Mouse (Mus musculus) kidney, postnatal 0 days (tissue): Measurements from ENCODE around the gene Mical3. TPM values are rescaled to one million over a fixed set of nuclear protein-coding genes. Genes with fewer than 3 reads are reported as not detected.

Source experiments
- ATAC-seq: fragments of 200-750 bp; cut with Nextera tagmentation; replicated peaks from 2 replicates; pipeline ENCODE4 v1.8.0; 2017; ENCODE audit warnings: low read depth, moderate number of reproducible peaks, moderate TSS enrichment, moderate library complexity; ENCODE audit not compliant: low FRiP score
- DNase-seq: peaks from one replicate; pipeline ENCODE4 v3.0.0-alpha.2; 2016; ENCODE audit warnings: low spot score
- H3K27ac ChIP-seq: fragments of 300-500 bp; sonication (generic); 2 replicates; pipeline ENCODE4 v1.5.1; 2014; ENCODE audit warnings: mild to moderate bottlenecking
- H3K27me3 ChIP-seq: fragments of 300-500 bp; sonication (generic); 2 replicates; pipeline ENCODE4 v1.6.1; 2014; ENCODE audit warnings: low read length, mixed read lengths; ENCODE audit not compliant: insufficient read depth
- H3K36me3 ChIP-seq: fragments of 300-500 bp; sonication (generic); 2 replicates; pipeline ENCODE4 v1.6.1; 2014; ENCODE audit warnings: low read length, mixed read lengths; ENCODE audit not compliant: insufficient read depth
- H3K4me1 ChIP-seq: fragments of 300-500 bp; sonication (generic); replicated peaks from 2 replicates; pipeline ENCODE4 v1.6.1; 2014; ENCODE audit warnings: antibody characterized with exemption, low read length, mixed read lengths; ENCODE audit not compliant: insufficient read depth
- H3K4me2 ChIP-seq: fragments of 300-500 bp; sonication (generic); 2 replicates; pipeline ENCODE4 v1.6.1; 2014; ENCODE audit warnings: mild to moderate bottlenecking, low read length, moderate library complexity, mixed read lengths
- H3K4me3 ChIP-seq: fragments of 300-500 bp; sonication (generic); replicated peaks from 2 replicates; pipeline ENCODE4 v1.5.1; 2014; ENCODE audit warnings: low read depth, low read length
- H3K9ac ChIP-seq: fragments of 300-500 bp; sonication (generic); 2 replicates; pipeline ENCODE4 v1.6.1; 2014; ENCODE audit warnings: low read depth, low read length
- H3K9me3 ChIP-seq: fragments of 300-500 bp; sonication (generic); replicated peaks from 2 replicates; pipeline ENCODE4 v1.6.1; 2016; ENCODE audit warnings: low read length, inconsistent platforms, mixed read lengths
- CTCF ChIP-seq: IDR thresholded peaks from 2 replicates; pipeline ENCODE4 v1.5.1; 2016; ENCODE audit warnings: antibody characterized with exemption, low read depth, mild to moderate bottlenecking, moderate library complexity
- WGBS: fragments of 180-500 bp; shearing (Covaris S2); extraction: QIAGEN DNeasy Blood & Tissue Kit; methylation state at CpG from one replicate; pipeline ENCODE4 v1.1.7; 2014; 5-methylcytosine and 5-hydroxymethylcytosine counted together
- polyA plus RNA-seq: library from polyadenylated mRNA; unstranded; fragments of >200 nt; fragmentation: Nextera tagmentation; extraction: Ambion mirVana; gene quantifications from 2 replicates; pipeline ENCODE4 v1.2.1, GENCODE M21; 2015

Mical3 gene
- polyA plus RNA-seq, 1 experiment from 2014 or later, result 6.0 TPM

- ATAC-seq (no peak), DNase-seq (no peak)
- Histone ChIP-seq H3K9me3 (no peaks in the 10 kb centered on the region), H3K9ac (no peak overlapping the region), H3K4me1 (peaks cover 12% of the 10 kb centered on the region), H3K4me2 (no peak overlapping the region), H3K27ac (no peak overlapping the region), H3K4me3 (no peak overlapping the region), H3K36me3 (peaks cover 15% of the 10 kb centered on the region), H3K27me3 (no peaks in the 10 kb centered on the region)
- 90% methylated on average over 3 of the region's 3 CpGs for WGBS
- TF ChIP-seq CTCF, result no peak
Observed at GRCm38 (mm10) chr6:121039719-121040118, 91.1 kb downstream of the Mical3 start.

DNA sequence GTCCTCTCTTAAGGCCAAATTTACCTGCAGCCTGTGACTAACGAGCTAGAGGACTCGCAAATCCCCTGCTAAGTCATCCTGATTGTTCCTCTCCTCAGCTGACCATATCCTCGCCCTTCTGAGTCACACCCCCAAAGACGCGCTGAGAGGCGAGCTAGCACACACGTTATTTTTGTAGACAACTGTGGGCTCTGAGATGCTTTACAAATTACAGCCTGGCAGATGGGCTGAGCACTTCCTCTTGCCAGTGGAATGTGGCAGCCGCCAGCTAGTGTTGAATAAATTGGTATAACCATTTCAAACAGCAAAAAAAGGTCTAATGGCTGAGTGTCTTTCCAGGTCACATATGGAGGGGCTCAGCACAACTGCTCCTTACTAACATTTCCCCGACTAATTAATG is 91.5 kb downstream of the Mical3 start:
- Histone ChIP-seq H3K27me3 (no peaks in the 10 kb centered on the region), H3K9me3 (no peaks in the 10 kb centered on the region), H3K4me1 (peaks cover 8% of the 10 kb centered on the region; the same call in 1 of the 2 replicates), H3K9ac (no peak overlapping the region), H3K4me2 (no peak overlapping the region), H3K27ac (no peak overlapping the region), H3K4me3 (no peak overlapping the region), H3K36me3 (peaks cover 15% of the 10 kb centered on the region)
- 89% methylated on average over 9 of the region's 9 CpGs for WGBS
- no peak for TF ChIP-seq CTCF
- no peak for DNase-seq
- ATAC-seq, result no peak

- ATAC-seq (no peak), DNase-seq (no peak)
- Histone ChIP-seq H3K4me2 (no peak overlapping the region), H3K9ac (no peak overlapping the region), H3K27me3 (no peaks in the 10 kb centered on the region), H3K36me3 (peaks cover 35% of the 10 kb centered on the region), H3K4me1 (no peaks in the 10 kb centered on the region), H3K4me3 (no peak overlapping the region), H3K27ac (no peak overlapping the region), H3K9me3 (no peaks in the 10 kb centered on the region)
- whole genome bisulfite sequencing, result 69% methylated on average over 4 of the region's 4 CpGs
- TF ChIP-seq CTCF, result no peak
Observed at GRCm38 (mm10) chr6:121037086-121037485, 93.7 kb downstream of the Mical3 start.

DNA sequence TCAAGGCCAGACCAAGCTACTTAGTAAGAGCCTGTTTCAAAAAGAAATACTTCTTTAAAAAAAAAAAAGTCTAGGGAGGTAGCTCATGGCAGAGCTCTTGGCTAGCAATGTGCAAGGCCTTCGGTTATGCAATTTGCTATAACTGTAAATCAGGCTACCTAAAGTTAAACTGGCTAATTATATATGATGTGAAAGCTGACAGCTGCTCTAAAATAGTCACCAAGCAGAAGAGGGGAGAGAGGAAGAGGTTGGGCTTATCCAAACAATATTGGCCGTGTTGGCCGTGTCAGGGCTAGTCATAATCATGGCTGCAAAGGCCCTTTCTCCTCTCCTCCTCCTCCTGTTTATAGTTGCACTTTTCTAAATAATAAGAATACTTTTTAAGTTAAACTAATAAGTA is 94.9 kb downstream of the Mical3 start:
- Histone ChIP-seq H3K4me3 (no peak overlapping the region), H3K4me1 (no peaks in the 10 kb centered on the region), H3K9ac (no peak overlapping the region), H3K4me2 (no peak overlapping the region), H3K9me3 (no peaks in the 10 kb centered on the region), H3K36me3 (peaks cover 32% of the 10 kb centered on the region), H3K27ac (no peak overlapping the region), H3K27me3 (no peaks in the 10 kb centered on the region)
- WGBS, result 59% methylated on average over 3 of the region's 3 CpGs
- DNase-seq (no peak), ATAC-seq (no peak)
- TF ChIP-seq CTCF, result no peak

- no peaks in the 10 kb centered on the region for H3K9me3 ChIP-seq
- no peak overlapping the region for H3K4me3 ChIP-seq
- H3K4me1 ChIP-seq, result no peaks in the 10 kb centered on the region
- 87% methylated on average over 12 of the region's 12 CpGs for WGBS
- no peak overlapping the region for H3K27ac ChIP-seq
- peaks cover 36% of the 10 kb centered on the region for H3K36me3 ChIP-seq
- no peaks in the 10 kb centered on the region for H3K27me3 ChIP-seq
- ATAC-seq (no peak), DNase-seq (no peak)
- no peak overlapping the region for H3K4me2 ChIP-seq
- H3K9ac ChIP-seq, result no peak overlapping the region
- TF ChIP-seq CTCF, result no peak
Observed at GRCm38 (mm10) chr6:121035268-121035667, 95.5 kb downstream of the Mical3 start.

GRCm38 (mm10) chr6:121033250-121033649 is 97.5 kb downstream of the Mical3 start:
- DNase-seq (no peak), ATAC-seq (no peak)
- Histone ChIP-seq H3K27ac (no peak overlapping the region), H3K4me3 (no peak overlapping the region), H3K36me3 (peaks cover 42% of the 10 kb centered on the region), H3K27me3 (no peaks in the 10 kb centered on the region), H3K9ac (no peak overlapping the region), H3K4me2 (no peak overlapping the region), H3K4me1 (no peaks in the 10 kb centered on the region), H3K9me3 (no peaks in the 10 kb centered on the region)
- TF ChIP-seq CTCF, result no peak
- 92% methylated on average over 3 of the region's 3 CpGs for WGBS

DNA sequence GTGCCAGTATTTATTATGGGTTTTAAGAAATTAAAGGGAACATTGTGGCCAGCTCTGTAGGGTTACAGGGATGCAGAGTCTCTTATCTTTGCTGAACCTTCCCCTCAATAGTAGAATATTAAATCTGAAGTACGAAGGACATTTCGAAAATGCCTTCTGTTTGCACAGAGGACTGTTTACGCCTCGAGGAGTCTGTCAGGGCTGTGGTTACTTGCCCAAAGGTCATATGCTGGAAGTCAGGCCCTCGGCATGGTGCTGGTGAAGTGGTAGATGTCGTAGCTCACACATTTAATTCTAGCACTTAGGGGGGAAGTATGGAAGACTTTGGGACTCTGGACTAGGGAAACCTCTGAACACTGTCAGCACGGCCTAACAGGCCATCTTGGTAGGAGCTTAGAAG is 99.4 kb downstream of the Mical3 start:
- no peaks in the 10 kb centered on the region for H3K9me3 ChIP-seq
- no peak overlapping the region for H3K27ac ChIP-seq
- no peak overlapping the region for H3K9ac ChIP-seq
- H3K36me3 ChIP-seq, result peaks cover 42% of the 10 kb centered on the region
- no peaks in the 10 kb centered on the region for H3K27me3 ChIP-seq
- WGBS, result 88% methylated on average over 7 of the region's 7 CpGs
- H3K4me2 ChIP-seq, result no peak overlapping the region
- DNase-seq (no peak), ATAC-seq (no peak)
- no peak for TF ChIP-seq CTCF
- H3K4me3 ChIP-seq, result no peak overlapping the region
- no peaks in the 10 kb centered on the region for H3K4me1 ChIP-seq
